Mouse (Mus musculus) hindbrain, embryonic 16.5 days (tissue): Measurements from ENCODE around the gene H2-T24. TPM values are rescaled to one million over a fixed set of nuclear protein-coding genes. Genes with fewer than 3 reads are reported as not detected.

Source experiments
- ATAC-seq: fragments of 200-750 bp; cut with Nextera tagmentation; 2 replicates; pipeline ENCODE4 v1.8.0; 2017; ENCODE audit warnings: moderate TSS enrichment, moderate library complexity
- H3K27ac ChIP-seq: fragments of 300-500 bp; sonication (generic); 2 replicates; pipeline ENCODE4 v1.5.1; 2014; ENCODE audit warnings: low read depth, mild to moderate bottlenecking, control low read depth, low read length, moderate library complexity
- H3K27me3 ChIP-seq: fragments of 300-500 bp; sonication (generic); replicated peaks from 2 replicates; pipeline ENCODE4 v1.6.1; 2014; ENCODE audit warnings: low read length; ENCODE audit not compliant: control insufficient read depth, insufficient read depth
- H3K36me3 ChIP-seq: fragments of 300-500 bp; sonication (generic); 2 replicates; pipeline ENCODE4 v1.6.1; 2014; ENCODE audit warnings: mild to moderate bottlenecking, low read length, moderate library complexity, mixed read lengths; ENCODE audit not compliant: control insufficient read depth, insufficient read depth
- H3K4me1 ChIP-seq: fragments of 300-500 bp; sonication (generic); 2 replicates; pipeline ENCODE4 v1.6.1; 2014; ENCODE audit warnings: low read depth, low read length; ENCODE audit not compliant: control insufficient read depth, insufficient read depth
- H3K4me2 ChIP-seq: fragments of 300-500 bp; sonication (generic); 2 replicates; pipeline ENCODE4 v1.6.1; 2014; ENCODE audit warnings: mild to moderate bottlenecking, low read length, control low read depth, moderate library complexity
- H3K4me3 ChIP-seq: fragments of 300-500 bp; sonication (generic); 2 replicates; pipeline ENCODE4 v1.5.1; 2014; ENCODE audit warnings: mild to moderate bottlenecking, low read length, control low read depth, moderate library complexity
- H3K9ac ChIP-seq: fragments of 300-500 bp; sonication (generic); 2 replicates; pipeline ENCODE4 v1.6.1; 2014; ENCODE audit warnings: low read depth, mild to moderate bottlenecking, control low read depth, low read length, moderate library complexity
- H3K9me3 ChIP-seq: fragments of 300-500 bp; sonication (generic); 2 replicates; pipeline ENCODE4 v1.6.1; 2014; ENCODE audit warnings: mild to moderate bottlenecking, low read length, moderate library complexity; ENCODE audit not compliant: control insufficient read depth
- WGBS: fragments of 180-500 bp; shearing (Covaris S2); extraction: QIAGEN DNeasy Blood & Tissue Kit; methylation state at CpG from one replicate; pipeline ENCODE4 v1.1.7; 2014; 5-methylcytosine and 5-hydroxymethylcytosine counted together
- polyA plus RNA-seq: library from polyadenylated mRNA; unstranded; fragments of >200 nt; fragmentation: Nextera tagmentation; extraction: Ambion mirVana; gene quantifications from 2 replicates; pipeline ENCODE4 v1.2.1, GENCODE M21; 2015

Gene H2-T24
- polyA plus RNA-seq, 1 experiment from 2014 or later = 10.3 TPM

DNA sequence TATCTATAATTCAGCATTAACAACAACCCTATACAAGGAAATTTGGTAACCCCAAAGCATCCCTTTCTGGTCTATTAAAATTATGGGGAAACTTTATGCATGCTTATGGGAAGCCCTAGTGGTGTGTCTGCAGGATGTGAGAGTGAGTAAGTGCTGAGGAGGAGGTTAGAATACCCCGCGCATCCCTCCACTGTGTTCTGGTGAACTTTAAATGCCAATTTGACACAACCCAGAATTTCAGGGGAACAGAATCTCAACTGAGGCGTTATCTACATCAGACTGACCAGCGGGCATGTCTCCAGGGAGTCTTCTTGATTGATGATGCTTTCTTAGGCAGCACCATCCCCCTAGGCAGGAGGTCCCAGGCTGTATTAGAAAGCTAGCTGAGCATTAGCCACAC, 5.5 kb upstream of the H2-T24 start:
- Histone ChIP-seq H3K9ac (no peak overlapping the region), H3K4me2 (no peak overlapping the region), H3K4me3 (no peak overlapping the region), H3K27ac (no peak overlapping the region), H3K9me3 (no peaks in the 10 kb centered on the region), H3K4me1 (no peaks in the 10 kb centered on the region), H3K36me3 (no peaks in the 10 kb centered on the region), H3K27me3 (no peaks in the 10 kb centered on the region)
- WGBS = 62% methylated on average over 4 of the region's 4 CpGs
- ATAC-seq = no peak

DNA sequence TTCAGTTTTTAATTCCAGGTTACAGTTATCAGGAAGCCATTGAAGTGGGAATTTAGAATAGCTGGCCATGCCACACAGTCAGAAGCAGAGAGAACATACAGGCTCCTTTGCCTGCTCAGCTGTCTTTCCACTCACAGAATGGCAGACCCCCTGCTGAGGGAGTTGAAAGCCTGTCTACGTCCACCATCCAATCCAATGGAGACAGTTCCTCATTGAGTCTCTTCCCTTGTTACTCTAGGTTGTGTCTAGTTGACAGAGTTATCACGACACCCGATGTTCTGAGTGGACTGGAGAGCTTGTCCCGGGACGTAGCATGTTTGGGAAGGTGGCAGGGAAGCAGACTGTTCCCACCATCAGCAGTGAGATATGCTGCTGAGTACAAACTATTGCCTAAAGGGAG, 4.8 kb upstream of the H2-T24 start:
- H3K4me3 ChIP-seq = no peak overlapping the region
- no peak overlapping the region for H3K9ac ChIP-seq
- 61% methylated on average over 5 of the region's 5 CpGs for WGBS
- no peaks in the 10 kb centered on the region for H3K27me3 ChIP-seq
- H3K27ac ChIP-seq = no peak overlapping the region
- H3K4me2 ChIP-seq = no peak overlapping the region
- no peak for ATAC-seq
- no peaks in the 10 kb centered on the region for H3K36me3 ChIP-seq
- H3K9me3 ChIP-seq = no peaks in the 10 kb centered on the region
- no peaks in the 10 kb centered on the region for H3K4me1 ChIP-seq

DNA sequence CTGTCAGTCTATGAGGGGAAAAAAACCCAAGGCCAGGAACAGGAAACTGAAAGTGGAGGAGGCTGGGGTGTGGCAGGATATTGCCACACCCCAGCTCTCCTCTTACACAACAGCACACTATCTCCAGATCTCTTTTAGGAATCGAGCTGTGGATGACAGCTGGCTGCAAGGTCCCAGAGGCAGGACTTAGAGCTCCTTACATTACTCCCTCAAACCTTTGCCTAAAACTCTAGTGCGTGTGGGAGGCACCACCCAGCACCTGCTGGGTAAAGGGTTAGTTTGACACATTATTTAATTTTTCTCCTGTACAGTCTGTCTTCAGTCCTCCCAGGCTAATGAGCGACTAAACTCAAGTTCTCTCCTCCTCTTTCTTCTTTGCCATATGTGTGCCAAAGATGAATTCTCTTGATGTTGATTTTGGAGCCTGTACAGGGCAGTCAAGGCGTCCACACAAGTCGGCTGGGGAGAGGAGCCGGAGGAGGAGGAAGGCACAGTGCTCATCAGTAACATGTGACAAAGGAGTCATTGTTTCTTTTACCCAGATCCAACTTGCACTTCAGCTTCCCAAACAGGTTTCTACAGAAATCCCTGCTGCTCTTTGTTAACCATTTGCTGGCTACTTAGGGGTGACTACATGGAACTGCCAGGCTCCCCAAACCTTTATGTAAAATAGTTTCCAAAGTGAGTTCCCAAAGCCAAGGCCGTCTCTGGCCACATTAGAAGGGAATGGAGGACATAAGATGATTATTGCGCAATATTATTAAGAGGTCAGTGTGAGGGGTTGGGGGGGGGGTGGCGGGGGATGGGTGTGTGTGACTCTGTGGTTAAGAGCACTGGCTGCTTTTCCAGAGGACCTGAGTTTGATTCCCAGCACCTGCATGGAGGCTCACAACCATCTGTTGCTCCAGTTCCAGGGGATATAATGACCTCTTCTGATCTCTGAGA, 3.6 kb upstream of the H2-T24 start:
- WGBS = 69% methylated on average over 9 of the region's 9 CpGs

DNA sequence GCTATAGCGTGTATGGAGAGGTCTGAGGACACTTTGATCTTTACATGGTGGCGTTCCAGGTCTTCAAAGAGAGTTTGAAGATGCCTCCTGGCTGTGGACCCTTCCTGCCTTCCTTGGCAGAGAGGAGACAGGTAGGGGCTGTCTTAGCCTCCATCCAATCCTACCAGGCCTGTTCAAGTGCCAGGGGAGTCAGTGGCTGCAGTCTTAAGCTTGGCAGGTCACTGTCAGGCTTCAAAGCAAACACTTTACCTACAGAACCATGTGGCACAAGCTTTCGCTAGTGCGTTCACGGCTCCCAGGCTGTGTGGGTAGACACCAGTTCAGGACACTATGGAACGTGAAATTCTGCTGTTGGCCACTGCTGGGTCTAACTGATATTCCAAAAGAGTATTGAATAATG, 2.6 kb upstream of the H2-T24 start:
- H3K27me3 ChIP-seq = no peaks in the 10 kb centered on the region
- WGBS = 92% methylated on average over 6 of the region's 6 CpGs
- no peak overlapping the region for H3K4me3 ChIP-seq
- no peaks in the 10 kb centered on the region for H3K9me3 ChIP-seq
- H3K4me1 ChIP-seq = no peaks in the 10 kb centered on the region
- no peaks in the 10 kb centered on the region for H3K36me3 ChIP-seq
- H3K27ac ChIP-seq = no peak overlapping the region
- no peak overlapping the region for H3K4me2 ChIP-seq
- H3K9ac ChIP-seq = no peak overlapping the region
- no peak for ATAC-seq

More for the DNA sequence above, 3.6 kb upstream of the H2-T24 start:
- no peaks in the 10 kb centered on the region for H3K9me3 ChIP-seq
- no peak overlapping the region for H3K4me3 ChIP-seq
- H3K27ac ChIP-seq = no peak overlapping the region
- H3K36me3 ChIP-seq = no peaks in the 10 kb centered on the region
- no peak overlapping the region for H3K9ac ChIP-seq
- no peaks in the 10 kb centered on the region for H3K4me1 ChIP-seq
- H3K4me2 ChIP-seq = no peak overlapping the region
- H3K27me3 ChIP-seq = no peaks in the 10 kb centered on the region
- ATAC-seq = no peak

DNA sequence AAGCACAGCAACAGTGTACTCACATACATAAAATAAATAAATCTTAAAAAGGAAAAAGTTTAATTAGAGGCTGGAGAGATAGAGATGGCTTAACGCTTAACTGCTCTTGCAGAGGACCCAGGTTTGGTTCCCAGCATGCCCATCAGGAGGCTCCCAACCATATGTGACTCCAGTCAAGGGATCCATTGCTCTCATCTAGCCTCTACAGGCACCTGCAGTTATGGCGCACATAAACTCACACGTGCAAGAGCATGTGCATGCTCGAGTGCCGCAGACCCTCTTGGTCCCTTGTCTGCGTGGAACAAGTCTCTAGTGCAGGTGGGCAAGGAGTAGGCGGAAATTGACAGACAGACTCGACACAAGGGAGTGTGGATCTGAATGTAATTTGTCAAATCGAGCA, 1.7 kb upstream of the H2-T24 start:
- H3K36me3 ChIP-seq = no peaks in the 10 kb centered on the region
- H3K27ac ChIP-seq = no peak overlapping the region
- no peak overlapping the region for H3K4me3 ChIP-seq
- no peak for ATAC-seq
- 95% methylated on average over 9 of the region's 9 CpGs for WGBS
- no peak overlapping the region for H3K4me2 ChIP-seq
- no peaks in the 10 kb centered on the region for H3K27me3 ChIP-seq
- H3K9me3 ChIP-seq = no peaks in the 10 kb centered on the region
- H3K4me1 ChIP-seq = no peaks in the 10 kb centered on the region
- no peak overlapping the region for H3K9ac ChIP-seq

- Histone ChIP-seq H3K9ac (no peak overlapping the region), H3K4me2 (no peak overlapping the region), H3K4me3 (no peak overlapping the region), H3K4me1 (no peaks in the 10 kb centered on the region), H3K36me3 (no peaks in the 10 kb centered on the region), H3K27me3 (no peaks in the 10 kb centered on the region), H3K9me3 (no peaks in the 10 kb centered on the region), H3K27ac (no peak overlapping the region)
- WGBS = 83% methylated on average over 1 of the region's 1 CpGs
- ATAC-seq = no peak
These were observed 949 bp upstream of the H2-T24 start for GRCm38 (mm10) chr17:36021309-36021708.

DNA sequence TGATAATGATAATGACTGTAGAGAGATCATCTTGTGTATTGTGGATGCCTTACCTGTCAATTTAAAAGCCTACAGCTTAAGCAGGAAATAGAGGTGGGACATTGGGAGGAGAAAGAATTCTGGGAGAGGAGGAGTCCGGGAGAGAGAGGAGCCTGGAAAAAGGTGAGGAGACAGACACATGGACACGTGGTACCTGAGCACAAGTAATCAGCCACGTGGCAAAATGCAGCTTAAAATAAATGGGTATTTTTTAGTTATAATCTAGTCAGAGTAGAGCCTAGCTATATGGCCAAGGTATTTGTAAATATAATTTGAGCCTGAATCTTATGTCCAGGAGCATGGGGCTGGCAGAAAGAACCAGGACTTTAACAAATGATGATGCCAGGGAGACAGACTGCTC, 841 bp downstream of the H2-T24 start:
- Histone ChIP-seq H3K27ac (no peak overlapping the region), H3K36me3 (peaks cover 2% of the 10 kb centered on the region), H3K4me3 (no peak overlapping the region), H3K4me2 (no peak overlapping the region), H3K9ac (no peak overlapping the region), H3K9me3 (no peaks in the 10 kb centered on the region), H3K4me1 (no peaks in the 10 kb centered on the region), H3K27me3 (no peaks in the 10 kb centered on the region)
- ATAC-seq = no peak
- WGBS = 67% methylated on average over 3 of the region's 3 CpGs

- no peak overlapping the region for H3K9ac ChIP-seq
- no peak overlapping the region for H3K27ac ChIP-seq
- no peak overlapping the region for H3K4me3 ChIP-seq
- H3K4me1 ChIP-seq = no peaks in the 10 kb centered on the region
- H3K27me3 ChIP-seq = no peaks in the 10 kb centered on the region
- ATAC-seq = no peak
- H3K36me3 ChIP-seq = peaks cover 7% of the 10 kb centered on the region
- no peak overlapping the region for H3K4me2 ChIP-seq
- H3K9me3 ChIP-seq = no peaks in the 10 kb centered on the region
- WGBS = 72% methylated on average over 2 of the region's 2 CpGs
These were observed 1.4 kb downstream of the H2-T24 start for GRCm38 (mm10) chr17:36018979-36019378.

GRCm38 (mm10) chr17:36017046-36017445, 3.3 kb downstream of the H2-T24 start:
- H3K27me3 ChIP-seq = no peaks in the 10 kb centered on the region
- no peak overlapping the region for H3K9ac ChIP-seq
- no peak overlapping the region for H3K27ac ChIP-seq
- no peak overlapping the region for H3K4me2 ChIP-seq
- peaks cover 7% of the 10 kb centered on the region for H3K36me3 ChIP-seq
- no peaks in the 10 kb centered on the region for H3K4me1 ChIP-seq
- ATAC-seq = no peak
- no peaks in the 10 kb centered on the region for H3K9me3 ChIP-seq
- 90% methylated on average over 5 of the region's 5 CpGs for WGBS
- no peak overlapping the region for H3K4me3 ChIP-seq
